Mouse (Mus musculus): ENCODE measurements at regions not wholly inside any gene's neighbourhood (a gene's known extent, or its start where the extent isn't known, plus 50 kb on each side); places are given as distances from the start of the nearest gene placed in this dataset.

DNA sequence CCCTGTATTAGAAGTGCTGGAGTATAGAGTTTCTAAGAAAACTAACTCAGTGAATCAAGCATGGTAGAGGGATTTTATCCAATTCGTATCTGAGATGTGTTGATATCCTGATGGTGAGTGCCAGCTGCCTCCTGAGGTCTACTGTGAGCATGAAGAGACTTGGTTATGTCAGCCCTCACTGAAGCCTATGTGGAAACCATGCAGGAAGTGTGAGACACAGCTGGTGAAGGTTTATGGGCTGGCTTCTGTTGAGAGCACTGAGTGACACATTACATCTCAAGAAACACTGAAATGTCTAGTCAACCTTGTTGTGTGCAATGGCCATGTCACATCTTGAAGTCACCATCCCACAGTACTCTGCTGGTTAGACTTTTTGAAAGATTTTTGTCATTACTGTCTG lies 104.6 kb downstream of the Psmg1 start:
- DNase-seq, result no peak

DNA sequence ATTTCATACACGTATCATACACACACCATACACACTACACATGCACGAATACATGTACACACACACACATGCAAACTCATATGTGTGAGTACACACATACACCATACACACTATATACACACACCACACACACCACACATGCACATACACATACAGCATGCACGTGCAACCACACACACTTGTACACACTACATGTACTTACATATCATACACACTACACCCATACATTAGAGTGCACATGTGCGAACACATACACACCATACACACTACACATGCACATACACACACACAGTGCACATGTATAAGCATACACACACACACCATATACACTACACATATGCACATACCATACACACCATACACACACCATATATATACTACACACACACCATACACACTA lies 117.5 kb downstream of the Psmg1 start:
- no peak for DNase-seq

DNA sequence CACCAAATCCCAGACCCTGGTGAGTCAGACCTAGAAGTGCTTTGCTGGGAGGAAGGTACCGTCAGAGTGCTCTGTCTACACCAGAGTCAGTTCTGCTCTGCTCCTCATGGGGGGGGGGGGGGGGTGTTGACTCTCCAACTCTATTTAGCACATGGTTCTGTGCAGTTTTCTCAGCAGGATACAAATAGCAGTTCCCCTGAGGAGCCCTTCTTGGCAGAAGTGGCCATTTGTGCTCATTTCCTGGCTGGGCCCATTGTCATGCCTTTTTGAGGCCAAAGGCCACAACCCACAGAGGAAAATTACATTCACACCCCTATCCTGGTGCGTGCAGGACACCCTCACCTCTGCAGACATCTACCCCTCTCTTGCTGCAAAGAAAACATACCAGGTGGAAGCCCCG lies 118.3 kb downstream of the Psmg1 start:
- peak; percentile 73 to 89 for DNase-seq

DNA sequence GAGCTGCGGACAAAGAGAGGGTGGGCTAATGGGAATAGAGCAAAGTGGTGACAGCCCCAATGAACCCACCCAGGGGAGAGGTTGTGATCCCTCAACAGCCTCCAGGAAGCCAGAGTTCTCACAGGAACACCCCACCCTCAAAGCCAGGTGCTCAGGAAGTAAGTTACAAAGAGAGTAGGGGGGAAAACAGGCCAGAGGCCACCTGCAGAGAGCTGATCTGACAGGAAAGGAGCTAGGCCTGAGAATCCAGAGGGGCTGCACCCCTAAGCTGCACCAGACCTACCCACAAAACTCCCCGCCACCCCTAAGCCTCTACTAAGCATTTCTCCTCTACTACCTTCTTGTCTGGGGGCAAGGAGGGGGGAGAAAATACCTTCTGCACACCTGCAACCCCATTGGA lies 120.5 kb downstream of the Psmg1 start:
- no peak for DNase-seq

DNA sequence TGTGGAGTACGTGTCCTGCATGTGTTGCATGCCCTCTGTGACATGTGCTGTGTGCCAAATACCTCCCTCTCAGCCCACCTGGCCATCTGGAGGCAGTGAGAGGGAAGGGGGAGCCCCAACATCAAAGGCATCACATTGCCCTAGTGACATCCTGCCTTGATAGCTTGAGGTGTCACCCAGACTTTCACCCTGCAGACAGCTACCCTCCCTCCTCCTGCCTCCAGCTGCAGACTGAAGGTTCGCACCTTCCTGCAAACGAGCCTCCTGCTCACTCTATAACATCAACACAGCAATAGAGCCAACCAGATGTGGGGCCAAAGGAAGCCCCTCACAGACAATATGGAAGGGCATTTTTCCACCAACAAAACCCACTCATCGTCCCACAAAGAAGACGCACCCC lies 121.3 kb downstream of the Psmg1 start:
- no peak for DNase-seq

DNA sequence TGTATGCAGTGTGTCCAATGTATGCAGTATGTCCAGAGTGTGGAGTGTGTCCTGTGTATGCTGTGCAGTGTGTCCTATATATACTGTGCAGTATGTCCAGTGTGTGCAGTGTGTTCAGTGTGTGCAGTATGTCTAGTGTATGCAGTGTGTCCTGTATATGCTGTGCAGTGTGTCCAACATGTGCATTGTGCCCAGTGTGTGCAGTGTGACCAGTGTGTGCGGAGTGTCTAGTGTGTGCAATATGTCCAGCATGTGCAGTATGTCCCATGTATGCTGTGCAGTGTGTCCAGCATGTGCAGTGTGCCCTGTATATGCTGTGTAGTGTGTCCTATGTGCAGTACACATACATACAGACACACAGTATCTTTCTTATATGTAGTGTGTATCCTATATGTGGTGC lies 121.9 kb downstream of the Psmg1 start:
- no peak for DNase-seq

DNA sequence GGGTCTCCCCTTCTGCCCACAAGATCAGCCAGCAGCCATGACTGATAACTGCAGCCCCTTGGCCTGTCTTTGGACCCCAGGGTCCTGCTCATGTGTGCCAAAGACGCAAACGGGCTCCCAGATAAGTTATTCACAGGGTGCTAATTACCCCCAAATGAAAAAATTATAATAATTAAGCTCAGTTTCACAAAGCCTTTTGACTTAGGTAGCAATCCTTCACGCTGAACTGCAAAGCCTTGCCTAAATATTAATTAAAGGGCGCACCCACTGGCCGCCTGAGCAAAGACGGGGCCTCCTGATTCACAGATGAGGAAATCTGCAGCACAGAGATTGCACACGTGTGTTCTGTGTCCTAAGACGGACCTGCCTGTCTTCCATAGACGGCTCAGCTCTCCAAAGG lies 123.2 kb downstream of the Psmg1 start:
- DNase-seq, result no peak

DNA sequence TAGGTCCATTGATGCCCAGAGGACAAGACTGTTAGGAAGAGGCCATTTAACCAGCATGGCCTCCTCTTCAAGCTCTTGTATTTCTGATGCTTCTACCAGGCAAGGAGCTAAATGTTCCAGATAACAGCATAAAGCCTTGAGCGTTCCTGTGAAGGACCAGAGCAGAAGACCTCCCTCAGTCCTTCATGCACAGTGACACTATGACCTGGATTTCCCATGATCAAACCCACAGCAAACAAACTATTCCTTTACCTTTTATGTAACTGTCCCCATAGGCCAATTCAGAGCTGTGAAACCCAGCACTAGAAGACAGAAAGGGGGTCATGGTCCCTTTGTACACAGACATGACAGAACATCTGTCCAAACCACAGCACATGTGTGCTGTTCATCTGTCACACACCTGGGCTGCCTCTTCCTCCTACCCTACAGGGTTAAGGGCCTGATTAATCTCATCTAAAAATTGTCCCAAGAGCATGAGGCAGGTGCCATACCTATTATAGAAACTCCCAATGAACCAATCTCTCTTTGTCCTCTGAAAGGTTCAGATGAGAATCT lies 123.8 kb downstream of the Psmg1 start:
- no peak for DNase-seq

DNA sequence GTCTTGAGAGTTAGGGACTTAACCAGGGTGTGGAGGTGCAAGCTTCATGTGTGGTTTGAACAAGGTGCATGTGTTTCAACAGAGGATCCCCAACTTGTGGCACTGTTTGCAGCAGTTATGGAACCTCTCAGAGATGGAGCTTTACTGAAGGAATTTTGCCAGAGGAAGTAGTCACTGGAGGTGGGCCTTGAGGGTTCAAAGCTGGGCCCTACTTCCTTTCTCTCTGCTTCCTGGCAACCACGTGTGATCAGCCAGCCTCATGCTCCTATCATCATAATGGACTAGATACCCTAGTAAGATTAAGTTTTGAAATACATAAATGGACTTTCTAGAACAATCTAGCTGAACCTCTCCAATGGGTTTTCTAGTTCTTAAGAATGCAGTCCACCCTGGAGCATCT lies 125.2 kb downstream of the Psmg1 start:
- no peak for DNase-seq

DNA sequence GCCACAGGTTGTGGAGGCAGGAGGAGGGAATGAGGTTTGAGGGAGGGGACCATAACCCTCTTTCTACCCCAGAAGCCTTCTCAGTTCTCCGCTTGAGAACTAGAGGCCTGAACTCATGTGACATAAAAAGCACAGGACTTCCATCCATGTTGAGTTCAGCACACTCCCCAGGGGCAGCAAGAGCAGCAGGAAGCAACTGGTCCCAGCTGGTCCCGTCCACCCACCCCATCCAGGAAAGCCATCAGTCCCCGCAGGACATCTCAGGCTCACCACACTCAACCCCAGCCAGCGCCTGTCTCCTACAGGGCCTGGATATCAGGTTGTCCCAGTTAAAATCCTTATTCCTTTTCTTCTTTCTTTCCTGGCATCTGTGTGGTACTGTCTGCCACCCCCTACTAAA lies 126.1 kb downstream of the Psmg1 start:
- peak in 1 of 2 experiments; percentile 43 for DNase-seq

DNA sequence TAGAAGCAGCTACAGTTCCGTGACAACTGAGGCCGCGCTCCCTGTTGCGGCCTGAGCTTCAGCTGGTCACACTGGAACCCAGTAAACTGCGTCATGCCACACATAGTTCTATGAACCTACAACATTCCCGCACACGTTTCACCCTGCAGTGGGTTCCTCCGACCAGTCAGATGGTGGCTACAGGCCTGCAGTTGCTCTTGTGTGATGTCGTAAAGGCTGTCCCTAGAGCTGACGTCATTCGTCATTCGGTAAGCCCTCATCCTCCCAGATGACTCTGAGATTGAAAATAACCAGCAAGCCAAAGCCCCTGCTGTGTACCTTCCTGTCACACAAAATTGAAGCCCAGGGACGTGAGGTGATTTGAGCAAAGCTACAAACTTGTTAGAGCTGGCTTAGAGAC lies 126.7 kb downstream of the Psmg1 start:
- DNase-seq, result no peak

DNA sequence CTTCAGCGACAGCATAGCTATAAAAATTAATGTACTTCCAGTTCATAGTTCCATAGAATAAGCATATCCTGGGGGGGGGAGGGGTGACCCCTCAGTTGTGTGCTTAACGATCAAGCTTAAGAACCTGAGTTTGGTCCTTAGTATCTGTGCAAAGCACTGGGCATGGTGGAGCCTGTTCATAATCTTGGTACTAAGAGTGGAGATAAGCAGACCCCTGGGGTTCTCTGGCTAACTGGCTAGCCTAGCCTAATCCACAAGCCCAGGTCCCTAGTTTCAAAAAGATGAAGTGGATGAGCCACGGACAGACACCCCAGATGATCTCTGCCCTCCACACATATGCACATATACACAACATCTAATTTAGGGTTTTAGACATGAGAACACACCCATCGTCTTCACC lies 127.2 kb downstream of the Psmg1 start:
- DNase-seq, result no peak

DNA sequence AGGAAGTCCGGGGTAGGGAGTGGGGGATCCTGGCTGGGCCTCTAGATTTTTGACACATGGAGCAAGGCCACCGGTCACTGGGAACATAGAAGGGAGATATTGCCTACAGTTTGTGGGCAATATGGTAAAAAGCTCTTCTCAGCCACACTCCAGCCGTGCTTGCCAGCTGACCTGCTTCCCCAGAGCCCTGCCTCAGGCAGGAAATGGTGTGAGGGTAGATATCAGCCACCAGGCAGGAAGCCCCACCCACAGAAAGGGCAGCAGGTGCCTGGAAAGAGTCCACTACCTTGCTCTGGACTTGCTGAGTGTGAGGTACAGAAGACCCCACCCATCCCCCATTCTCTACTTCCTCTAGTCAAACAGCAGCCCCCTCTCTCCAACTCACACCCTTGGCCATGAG lies 128.1 kb downstream of the Psmg1 start:
- DNase-seq, result peak; percentile 61 to 88

DNA sequence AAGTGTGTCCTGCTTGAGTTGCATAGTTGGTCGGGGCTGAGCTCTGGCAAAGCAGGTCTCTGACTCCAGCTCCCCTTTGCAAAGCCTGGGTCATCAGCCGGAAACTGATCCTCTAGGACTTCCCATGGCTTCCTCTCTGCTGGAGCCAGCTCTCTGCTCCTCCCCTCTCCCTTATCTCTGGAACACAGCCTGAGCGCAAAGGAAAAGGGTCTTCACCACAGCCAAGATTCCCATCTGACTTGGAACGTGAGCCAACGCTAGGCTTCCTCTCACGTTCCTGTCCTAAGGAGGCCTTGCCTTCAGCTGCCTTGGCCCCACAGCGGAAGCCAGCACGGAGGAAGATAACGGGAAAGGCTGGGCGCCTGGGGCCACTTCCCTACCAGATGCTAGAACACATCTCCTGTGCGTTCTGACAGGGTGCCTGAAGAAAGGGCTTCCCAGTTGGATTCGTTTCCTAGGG lies 129.5 kb downstream of the Psmg1 start:
- peak; percentile 84 to 95 for DNase-seq

DNA sequence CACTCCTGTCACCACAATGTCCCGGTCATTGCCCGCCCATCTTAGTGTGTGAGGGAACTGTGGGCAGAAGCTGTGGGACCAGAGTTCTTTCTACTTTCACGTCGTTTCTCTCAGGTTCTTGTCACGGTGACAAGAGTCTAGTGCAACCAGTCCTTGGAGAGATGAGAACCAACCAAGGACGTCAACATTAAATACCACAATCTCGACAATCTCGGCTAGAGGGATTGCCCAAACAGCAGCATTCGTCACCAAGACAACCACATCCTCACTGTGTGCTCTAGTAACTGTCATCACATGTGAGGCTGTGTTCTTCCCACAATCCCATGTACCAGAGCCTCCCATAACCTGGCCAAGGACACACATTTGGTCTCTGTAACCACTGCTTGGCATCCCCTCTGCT lies 129.9 kb downstream of the Psmg1 start:
- no peak for DNase-seq

DNA sequence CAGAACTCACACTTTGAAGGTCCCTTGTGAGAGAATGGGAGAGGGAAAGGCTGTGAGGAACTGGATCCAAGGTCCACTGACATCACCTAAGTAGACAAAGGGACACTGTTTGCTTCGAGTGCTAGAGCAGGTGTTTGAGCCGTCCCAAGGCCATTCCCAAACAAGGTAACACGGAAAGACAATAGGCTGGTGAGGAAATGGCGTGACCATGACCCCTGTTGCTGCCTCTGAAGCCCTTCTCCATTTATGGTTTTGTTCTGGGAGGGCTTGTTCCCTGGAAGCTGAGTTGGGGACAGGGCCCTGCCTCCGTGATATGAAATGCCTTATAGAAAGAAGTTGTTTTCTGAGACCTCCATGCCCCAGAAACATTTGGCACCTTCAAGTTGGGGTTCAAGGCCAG lies 130.6 kb downstream of the Psmg1 start:
- no peak for DNase-seq

DNA sequence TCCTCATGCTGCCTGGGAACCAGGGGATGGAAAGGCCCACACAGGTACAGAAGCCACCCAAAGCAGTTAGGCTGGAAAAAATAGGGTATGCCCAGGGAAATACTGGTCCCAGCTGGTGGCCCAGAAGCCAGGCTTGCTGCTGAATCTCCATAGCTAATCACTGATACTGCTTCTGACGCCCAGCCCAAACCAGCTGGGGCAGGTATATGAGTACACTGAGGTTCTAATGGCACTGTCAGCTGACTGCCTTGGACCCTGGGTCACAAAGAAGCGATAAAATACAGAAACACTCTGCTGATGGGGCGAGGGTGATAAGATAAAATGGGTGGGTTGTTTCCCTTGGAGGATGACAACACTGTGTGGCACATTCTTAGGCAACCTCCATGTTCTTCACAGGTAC lies 133.4 kb downstream of the Psmg1 start:
- no peak for DNase-seq

DNA sequence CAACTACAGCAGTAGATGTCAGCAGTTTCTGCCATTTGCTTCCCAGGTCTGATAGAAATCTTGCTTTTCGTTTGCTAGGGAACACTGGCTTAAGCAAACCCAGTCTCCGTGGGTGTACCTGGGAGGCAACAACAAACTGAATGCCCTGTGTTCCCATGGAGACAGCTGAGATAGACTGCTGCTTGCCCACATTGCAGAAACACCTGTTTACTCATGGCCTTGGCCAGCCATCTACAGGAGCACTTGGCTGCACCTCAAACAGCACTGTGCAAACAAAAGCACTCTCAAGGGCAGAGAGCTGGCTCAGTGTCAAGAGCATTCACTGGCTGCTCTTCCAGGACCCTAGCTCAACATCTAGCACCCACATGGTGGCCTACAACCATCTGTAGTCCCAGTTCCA lies 135.5 kb downstream of the Psmg1 start:
- peak; percentile 40 to 58 for DNase-seq

DNA sequence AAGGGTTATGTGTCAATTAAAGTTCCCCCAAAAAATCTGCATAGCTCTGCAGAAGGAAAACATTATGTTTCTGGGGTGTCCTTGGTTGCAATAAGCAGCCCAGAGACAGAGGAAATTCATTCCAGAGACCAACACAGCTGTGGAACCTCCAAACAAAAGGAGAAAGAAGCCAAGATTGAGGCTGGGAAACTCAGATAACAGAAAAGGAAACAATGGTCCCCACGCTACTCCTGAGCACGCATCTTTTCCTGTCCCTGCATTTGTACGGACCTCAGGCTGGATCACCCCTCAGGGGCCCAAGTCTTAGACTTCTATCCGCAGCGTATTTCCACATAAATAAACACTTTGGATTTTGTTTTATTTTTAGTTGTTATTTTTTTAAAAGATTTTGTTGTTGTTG lies 138.9 kb downstream of the Psmg1 start:
- peak in 1 of 2 experiments; percentile 64 for DNase-seq

DNA sequence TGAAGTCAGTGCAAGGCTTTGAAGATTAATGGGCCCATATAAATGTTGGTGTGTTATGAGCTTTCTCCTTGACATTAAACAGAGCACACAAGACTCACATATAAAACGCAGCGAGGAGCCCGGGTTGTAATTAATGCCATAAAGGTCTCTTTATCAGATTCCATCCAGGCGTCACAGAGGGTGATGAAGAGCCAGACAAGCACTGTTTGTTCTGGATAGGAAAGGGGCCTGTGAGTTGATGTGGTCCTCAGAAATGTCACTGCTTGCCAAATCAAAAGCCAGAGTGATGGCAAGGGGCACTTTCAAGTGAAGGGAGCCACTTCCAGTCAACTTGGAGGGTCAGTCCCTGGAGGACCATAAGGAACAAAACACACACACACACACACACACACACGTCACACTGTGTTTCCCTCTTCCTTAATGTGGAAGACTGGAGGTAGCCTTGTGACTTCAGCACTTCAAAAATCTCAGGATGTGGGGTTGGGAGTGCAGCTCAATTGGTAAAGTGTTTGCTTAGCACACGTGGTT lies 142.1 kb downstream of the Psmg1 start:
- DNase-seq, result no peak

DNA sequence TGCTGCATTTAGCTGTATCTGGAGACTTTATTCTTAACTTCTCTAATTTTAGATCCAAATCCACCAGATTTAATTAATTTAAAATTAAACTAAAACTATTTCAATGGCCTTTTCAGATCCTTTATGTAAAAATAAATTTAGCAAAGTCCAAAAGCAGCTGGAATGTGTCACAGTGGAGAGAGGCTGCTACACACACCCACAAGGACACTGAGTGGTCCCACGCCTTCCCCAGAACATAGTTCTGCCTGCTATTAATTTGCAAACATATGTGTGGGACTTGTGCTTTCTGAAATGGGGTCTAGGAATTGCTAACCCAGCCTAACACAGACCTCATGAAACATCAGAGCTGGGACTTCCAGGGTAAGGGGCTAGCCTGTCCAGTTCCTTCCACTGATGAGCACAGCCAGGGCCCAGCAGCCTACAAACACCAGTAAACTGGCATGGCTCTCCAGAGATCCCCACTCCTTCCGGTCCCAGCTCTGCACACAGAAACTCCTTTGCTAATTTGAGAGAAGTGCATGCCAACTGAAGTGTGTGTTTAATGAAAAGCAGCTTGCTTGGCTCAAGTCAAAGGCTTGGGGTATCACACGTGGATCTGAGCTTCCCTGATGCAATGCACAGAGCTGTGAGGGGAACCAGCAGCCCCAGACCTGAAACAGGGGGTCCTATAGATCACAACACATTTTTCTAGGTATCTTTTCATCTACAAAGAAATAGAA lies 142.8 kb downstream of the Psmg1 start:
- DNase-seq, result no peak

DNA sequence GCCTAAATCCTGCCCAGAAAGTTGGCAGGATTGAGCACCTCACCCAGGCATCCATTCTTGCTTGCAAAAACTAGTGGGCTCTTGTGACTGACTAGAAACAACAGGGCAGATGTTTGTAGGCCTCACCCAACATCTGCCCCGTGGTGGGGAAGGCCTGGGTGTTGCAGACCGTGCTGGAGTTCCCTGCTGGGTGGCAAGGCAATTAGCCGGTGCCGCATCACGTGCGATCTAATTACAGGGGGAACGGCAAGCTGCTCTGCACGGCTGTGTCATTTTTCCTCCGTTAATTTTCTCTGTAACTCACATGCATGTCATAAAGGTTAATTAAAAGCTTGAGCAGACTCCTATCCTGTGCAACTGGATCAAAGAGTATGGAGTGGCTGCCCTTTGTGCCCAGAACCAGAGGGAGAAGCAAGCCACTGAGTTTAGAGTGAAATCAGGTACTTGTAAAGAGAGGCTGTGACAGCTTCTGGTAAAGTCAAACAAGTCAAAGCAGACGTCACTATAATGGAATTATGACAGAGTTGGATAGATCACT lies 143.5 kb downstream of the Ets2 start:
- DNase-seq, result no peak

DNA sequence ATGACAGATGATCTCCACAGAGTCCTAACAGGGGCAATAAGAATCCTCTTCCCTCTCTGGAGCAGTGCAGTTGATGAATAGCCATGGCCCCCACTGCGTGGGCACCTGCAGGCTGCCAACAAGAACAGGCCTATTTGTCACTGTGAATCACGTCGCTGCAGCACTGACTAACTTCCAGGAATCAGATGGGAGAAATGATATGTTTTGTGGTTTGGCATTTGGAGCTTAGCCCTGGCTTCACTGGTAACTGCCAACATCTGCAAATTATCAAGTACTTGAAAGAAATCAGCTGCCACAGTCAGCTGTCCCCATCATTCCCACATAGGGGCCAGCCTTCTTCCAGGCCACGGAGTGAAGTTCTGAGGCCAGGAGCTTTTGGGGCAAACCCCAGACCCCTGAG lies 142.8 kb downstream of the Ets2 start:
- no peak for DNase-seq

DNA sequence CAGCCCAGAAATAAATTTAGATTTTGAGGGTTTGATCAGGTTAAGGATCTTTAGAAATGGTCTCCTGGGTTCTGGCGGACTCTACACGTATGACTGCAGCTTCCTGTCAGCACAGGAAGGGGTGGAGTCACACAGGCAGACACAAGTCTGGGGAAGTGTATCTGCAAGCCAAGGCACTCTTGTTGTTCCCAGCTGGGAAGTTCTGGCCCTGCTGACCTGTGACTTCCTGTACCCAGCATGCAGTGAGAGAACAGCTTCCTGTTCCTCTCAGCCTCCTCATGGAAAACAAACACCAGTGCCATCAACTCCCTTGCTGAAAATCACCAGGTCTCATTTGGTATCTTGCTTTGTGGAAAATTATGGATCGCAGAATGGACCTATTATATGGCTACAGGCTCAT lies 140.9 kb downstream of the Ets2 start:
- peak in 1 of 2 experiments; percentile 72 for DNase-seq
